Mouse (Mus musculus) layer of hippocampus, postnatal 14 days (tissue): ENCODE results near the gene Ccs. TPM values are rescaled to one million over a fixed set of nuclear protein-coding genes. Genes with fewer than 3 reads are reported as not detected.

Experiments used
- DNase-seq, 2 experiments: peaks; one replicate each; pipeline ENCODE4 v3.0.0; 2021 to 2022; ENCODE audit warnings: low spot score in 2 of 2, mixed read lengths in 1 of 2
- total RNA-seq, 2 experiments: library from RNA; stranded (reverse); gene quantifications; 2 replicates each; pipeline ENCODE4 v1.2.3; 2021

The Ccs gene
- total RNA-seq, 2 experiments from 2014 or later = 42.6 to 43.6 TPM

DNA sequence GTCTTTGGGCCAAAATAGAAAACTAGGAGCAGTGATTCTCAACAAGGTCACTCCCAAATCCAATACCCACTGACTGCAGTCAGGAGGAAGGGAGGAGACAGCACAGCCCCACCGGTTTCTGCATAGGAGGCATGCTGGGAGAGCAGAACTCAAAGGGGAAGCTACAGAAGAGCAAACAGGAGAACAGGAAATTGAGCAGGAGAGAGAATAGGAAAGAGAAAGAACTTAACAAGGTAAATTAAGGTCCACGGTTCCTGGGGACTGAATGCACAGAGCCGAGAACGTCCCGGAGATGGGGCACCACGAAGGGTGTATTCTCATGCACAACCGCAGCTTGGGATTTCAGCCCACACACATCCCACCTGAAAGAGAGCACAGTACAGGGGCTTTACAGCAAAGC, 53.9 kb downstream of the Ccs start:
- no peak for DNase-seq

DNA sequence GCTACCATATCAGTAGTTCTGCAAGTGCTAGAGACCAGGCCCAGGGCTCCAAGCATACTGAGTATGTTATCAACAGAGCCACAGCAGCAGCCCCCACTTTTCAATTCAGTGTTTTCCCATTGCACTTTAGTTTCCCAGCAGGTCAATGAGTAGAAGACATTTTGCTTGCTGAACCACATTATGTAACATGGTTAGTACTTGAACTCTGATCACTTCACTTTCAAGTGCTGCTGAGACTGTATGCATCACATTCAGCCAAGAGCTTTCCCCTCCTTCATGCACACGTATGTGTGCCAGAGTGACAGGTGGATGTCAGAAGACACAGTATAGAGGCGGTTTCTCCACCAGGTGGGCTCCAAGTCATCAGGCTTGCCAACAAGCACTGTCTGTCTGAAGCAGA, 56.2 kb downstream of the Ccs start:
- no peak for DNase-seq

Other genes starting within 250 kb of the Ccs start
- gene Lrfn4, start 223.7 kb downstream of the Ccs start, total RNA-seq = 10 to 100 TPM; 50.9 to 53.1 TPM
- gene Rce1, start 213.7 kb downstream of the Ccs start, total RNA-seq = 10 to 100 TPM; 16.7 to 18.2 TPM
- 1 to 10 TPM; 1.9 to 2.1 TPM for gene Gm960, start 140.7 kb downstream of the Ccs start, total RNA-seq
- gene Sptbn2, start 128.2 kb downstream of the Ccs start, total RNA-seq = 100 to 1,000 TPM; 663 to 667 TPM
- gene Rbm4b, start 82.8 kb downstream of the Ccs start, total RNA-seq = 10 to 100 TPM; 14.3 to 14.4 TPM
- gene Rbm4, start 45.4 kb downstream of the Ccs start, total RNA-seq = 10 to 100 TPM; 72.9 to 74.7 TPM
- 10 to 100 TPM; 19.9 to 21.4 TPM for gene Gm21992, start 27.7 kb downstream of the Ccs start, total RNA-seq
- gene Rbm14, start 27.7 kb downstream of the Ccs start, total RNA-seq = 10 to 100 TPM; 56.1 to 57.2 TPM
- 1 to 10 TPM; 2.0 TPM for gene Ccdc87, start within 50 bp of the Ccs start, total RNA-seq
- gene Ctsf, start 15.8 kb upstream of the Ccs start, total RNA-seq = 100 to 1,000 TPM; 103 to 125 TPM
- 1 to 10 TPM; 1.1 to 1.7 TPM for gene Actn3, start 38.6 kb upstream of the Ccs start, total RNA-seq
- 10 to 100 TPM; 25.9 to 26.8 TPM for gene Zdhhc24, start 39.3 kb upstream of the Ccs start, total RNA-seq
- 10 to 100 TPM; 38.4 TPM for gene Bbs1, start 67.3 kb upstream of the Ccs start, total RNA-seq
- 10 to 100 TPM; 50.2 to 52.0 TPM for gene Dpp3, start 89.0 kb upstream of the Ccs start, total RNA-seq
- gene Peli3, start 103.8 kb upstream of the Ccs start, total RNA-seq = 10 to 100 TPM; 16.3 to 16.8 TPM
- gene Mrpl11, start 122.8 kb upstream of the Ccs start, total RNA-seq = 10 to 100 TPM; 58.9 to 60.7 TPM
- 10 to 100 TPM in 1 of 2 experiments, 1 to 10 TPM in 1; 5.1 to 10.5 TPM for gene Npas4, start 151.0 kb upstream of the Ccs start, total RNA-seq
- 10 to 100 TPM; 16.8 to 17.3 TPM for gene Slc29a2, start 184.5 kb upstream of the Ccs start, total RNA-seq
- gene B4gat1, start 199.5 kb upstream of the Ccs start, total RNA-seq = 100 to 1,000 TPM; 124 to 127 TPM
- 10 to 100 TPM in 1 of 2 experiments, 1 to 10 TPM in 1; 5.9 to 10.6 TPM for gene AC124502.3, start 199.6 kb upstream of the Ccs start, total RNA-seq
- 10 to 100 TPM; 10.8 to 12.9 TPM for gene Brms1, start 202.0 kb upstream of the Ccs start, total RNA-seq
- 10 to 100 TPM; 68.7 to 72.6 TPM for gene Rin1, start 211.1 kb upstream of the Ccs start, total RNA-seq
- 1 to 10 TPM; 6.5 to 7.7 TPM for gene Cd248, start 228.7 kb upstream of the Ccs start, total RNA-seq
- 100 to 1,000 TPM; 133 to 135 TPM for gene Tmem151a, start 246.2 kb upstream of the Ccs start, total RNA-seq
- 10 to 100 TPM; 25.8 to 28.0 TPM for gene Yif1a, start 249.2 kb upstream of the Ccs start, total RNA-seq